Mouse (Mus musculus) lung, embryonic 16.5 days (tissue): Measurements from ENCODE around the gene Dlgap1. TPM values are rescaled to one million over a fixed set of nuclear protein-coding genes. Genes with fewer than 3 reads are reported as not detected.

Source experiments
- microRNA counts: library from miRNA; unstranded; fragments of <30 nt; microRNA quantifications from one replicate; lab custom pipeline; 2016
- microRNA-seq: library from miRNA; unstranded; fragments of <30 nt; microRNA quantifications from one replicate; pipeline ENCODE4, GENCODE M21; 2016
- polyA plus RNA-seq: library from polyadenylated mRNA; unstranded; fragments of >200 nt; fragmentation: Nextera tagmentation; extraction: Ambion mirVana; gene quantifications from 2 replicates; pipeline ENCODE4 v1.2.1, GENCODE M21; 2015

The Dlgap1 gene
- polyA plus RNA-seq, 1 experiment from 2014 or later: 0.70 TPM

MicroRNAs encoded within 50 kb of the gene (microRNA counts, 519-probe panel; counts per million panel counts)
- microRNA mmu-miR-1195 (lab: Ali Mortazavi, UCI): not detected

Small RNAs within 50 kb of the gene (microRNA-seq; reads per million reads assigned to microRNA genes)
- not detected for gene Mir1195
